Mouse (Mus musculus) testis, adult 2 months (tissue): ENCODE measurements around the gene Cbx6. TPM values are rescaled to one million over a fixed set of nuclear protein-coding genes. Genes with fewer than 3 reads are reported as not detected.
A peak's percentile ranks its signal among the peaks of the same experiment; 100 is the strongest.

Experiments
- H3K27ac ChIP-seq: fragments of 200-500 bp; 2 replicates; pipeline ENCODE4 v1.5.1; 2012; ENCODE audit warnings: low read depth, low read length; ENCODE audit not compliant: control insufficient read depth, insufficient read depth
- H3K27me3 ChIP-seq: fragments of 200-500 bp; 2 replicates; pipeline ENCODE4 v1.6.1; 2012; ENCODE audit warnings: mild to moderate bottlenecking, low read length, moderate library complexity; ENCODE audit not compliant: control insufficient read depth, insufficient read depth
- H3K36me3 ChIP-seq: fragments of 200-500 bp; 2 replicates; pipeline ENCODE4 v1.6.1; 2012; ENCODE audit warnings: mild to moderate bottlenecking, low read length; ENCODE audit not compliant: control insufficient read depth, insufficient read depth
- H3K4me1 ChIP-seq: fragments of 200-500 bp; 2 replicates; pipeline ENCODE4 v1.6.1; 2012; ENCODE audit warnings: low read length; ENCODE audit not compliant: control insufficient read depth, insufficient read depth
- H3K4me3 ChIP-seq: fragments of 200-500 bp; 2 replicates; pipeline ENCODE4 v1.5.1; 2012; ENCODE audit warnings: low read depth, mild to moderate bottlenecking, low read length, moderate library complexity, mixed read lengths; ENCODE audit not compliant: control insufficient read depth
- CTCF ChIP-seq: fragments of 200-500 bp; IDR thresholded peaks from 2 replicates; pipeline ENCODE4 v1.5.1; 2012; ENCODE audit warnings: low read depth, mild to moderate bottlenecking, inconsistent platforms, low read length, moderate library complexity; ENCODE audit not compliant: control insufficient read depth, insufficient read depth, insufficient replicate concordance
- POLR2A ChIP-seq: fragments of 200-500 bp; IDR thresholded peaks from 2 replicates; pipeline ENCODE4 v1.6.1; 2012; ENCODE audit warnings: low read depth, mild to moderate bottlenecking, inconsistent platforms, low read length, moderate library complexity; ENCODE audit not compliant: control insufficient read depth
- polyA plus RNA-seq: library from polyadenylated mRNA; depleted of rRNA; stranded (reverse); fragments of >200 nt; gene quantifications from 2 replicates; pipeline ENCODE4 v1.2.3, GENCODE M21; 2012; rRNA removed

Gene Cbx6
- 4.6 and 6.6 TPM in 2 replicates for polyA plus RNA-seq

DNA sequence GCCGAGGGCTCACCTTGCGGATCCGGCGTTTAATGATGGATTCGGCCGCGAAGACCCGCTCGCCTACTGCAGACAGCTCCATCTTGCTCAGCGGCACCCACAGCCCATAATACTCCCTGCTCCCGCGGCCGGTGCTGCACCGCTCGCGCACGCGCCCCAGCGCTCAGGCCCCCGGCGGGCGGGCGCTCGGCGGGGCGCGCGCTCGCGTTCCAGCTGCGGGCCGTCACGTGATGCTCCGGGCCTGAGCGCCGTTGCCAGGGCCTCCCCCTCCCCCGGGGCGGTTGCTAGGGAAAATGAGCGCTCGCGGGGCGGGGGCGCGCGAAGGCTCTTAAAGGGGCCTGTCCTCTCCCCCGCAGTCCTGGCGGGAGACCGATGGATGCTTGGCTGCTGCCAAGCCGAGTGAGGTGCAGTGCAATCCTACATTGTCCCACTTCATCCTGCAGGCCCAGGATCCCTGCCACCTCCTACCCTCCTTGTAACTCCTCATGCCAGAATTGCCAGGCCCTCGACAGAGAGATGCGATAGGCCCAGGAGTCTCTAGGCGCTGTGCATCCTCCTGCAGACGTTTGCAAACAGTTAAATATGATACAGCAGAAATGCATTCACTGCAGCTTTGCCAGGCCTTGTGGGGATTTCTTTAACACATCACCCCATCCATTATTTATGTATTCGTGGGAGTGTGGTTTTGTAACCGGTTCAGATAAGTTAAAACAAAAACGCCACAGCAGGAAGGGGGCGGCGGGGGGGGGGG, at the start of gene Cbx6, which contains the start of gene Npcd:
TSS of gene Cbx6 (minus strand) at position 559 of the 751 bp plus-strand sequence.
TSS of gene Npcd (minus strand) at position 108 of the 751 bp plus-strand sequence.
- peak; percentile 73 for TF ChIP-seq POLR2A
- TF ChIP-seq CTCF = no peak
- Histone ChIP-seq H3K27me3 (no peaks in the 10 kb centered on the region), H3K27ac (peak within 1 kb of the TSS; percentile 74), H3K4me3 (peak within 1 kb of the TSS; percentile 94), H3K4me1 (peaks cover 13% of the 10 kb centered on the region), H3K36me3 (no peaks in the 10 kb centered on the region)

DNA sequence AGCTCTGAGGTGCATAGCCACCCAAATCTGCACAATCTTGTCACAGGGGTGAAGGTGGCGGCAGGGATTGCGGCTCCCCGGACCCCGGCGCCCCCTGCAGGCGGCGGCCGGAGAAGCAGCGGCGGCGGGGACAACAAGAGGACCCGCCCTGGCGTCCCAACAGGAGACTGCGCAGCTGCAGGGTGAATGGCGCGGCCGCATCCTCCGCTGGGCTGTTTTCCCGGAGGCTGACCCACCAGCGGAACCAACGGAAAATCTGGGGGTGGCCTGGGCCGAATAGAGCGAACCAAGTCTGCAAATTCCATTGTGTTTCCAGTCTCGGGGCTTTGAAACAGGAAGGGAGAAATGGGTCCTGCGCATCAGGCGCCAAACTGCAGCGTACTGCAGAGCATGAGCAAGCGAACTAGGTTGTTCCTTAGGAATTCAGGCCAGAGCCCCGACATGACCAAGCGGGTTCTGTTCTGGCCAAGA, 48.9 kb upstream of the Cbx6 start:
- peak; percentile 73 for TF ChIP-seq CTCF
- TF ChIP-seq POLR2A = peak; percentile 48; the same call in 1 of the 2 replicates
- Histone ChIP-seq H3K27ac (peak overlapping the region; percentile 41; the same call in 1 of the 2 replicates), H3K4me3 (peak overlapping the region; percentile 59), H3K4me1 (peaks cover 15% of the 10 kb centered on the region), H3K36me3 (no peaks in the 10 kb centered on the region), H3K27me3 (no peaks in the 10 kb centered on the region)

DNA sequence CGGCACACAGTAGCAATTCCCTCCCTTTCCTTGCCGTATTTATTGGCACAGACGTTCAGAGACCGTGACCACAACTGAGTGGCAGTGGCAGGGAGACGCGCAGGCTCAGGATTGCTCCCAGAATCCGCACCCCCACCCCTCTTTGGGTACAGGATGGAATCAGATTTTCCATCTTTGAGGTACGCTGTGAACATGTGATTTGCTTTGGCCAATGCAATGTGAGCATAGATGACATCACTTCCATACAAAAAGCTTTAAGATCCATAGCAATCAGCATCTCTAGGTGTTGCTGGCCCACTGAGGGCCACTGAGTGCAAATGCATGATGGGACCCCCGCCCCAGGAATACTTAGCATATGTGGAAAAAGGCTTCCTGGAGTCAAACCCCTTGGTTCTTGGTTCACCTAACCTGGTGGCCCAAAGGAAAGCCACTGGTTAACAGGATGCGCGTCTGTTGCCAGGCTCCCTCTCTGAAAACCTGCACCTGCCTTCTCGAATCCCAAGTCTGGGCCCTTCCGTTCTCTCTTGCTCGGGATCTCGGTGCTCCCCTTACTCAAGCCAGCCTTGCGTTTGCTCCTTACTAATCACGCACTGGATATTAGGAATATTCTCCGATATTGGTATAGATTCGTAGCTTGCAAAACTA, 48.3 kb upstream of the Cbx6 start:
- peak overlapping the region; percentile 28 for H3K4me3 ChIP-seq
- H3K27ac ChIP-seq = peak overlapping the region; percentile 26
- H3K27me3 ChIP-seq = no peaks in the 10 kb centered on the region
- no peak for TF ChIP-seq POLR2A
- no peak for TF ChIP-seq CTCF
- no peaks in the 10 kb centered on the region for H3K36me3 ChIP-seq
- H3K4me1 ChIP-seq = peaks cover 15% of the 10 kb centered on the region

DNA sequence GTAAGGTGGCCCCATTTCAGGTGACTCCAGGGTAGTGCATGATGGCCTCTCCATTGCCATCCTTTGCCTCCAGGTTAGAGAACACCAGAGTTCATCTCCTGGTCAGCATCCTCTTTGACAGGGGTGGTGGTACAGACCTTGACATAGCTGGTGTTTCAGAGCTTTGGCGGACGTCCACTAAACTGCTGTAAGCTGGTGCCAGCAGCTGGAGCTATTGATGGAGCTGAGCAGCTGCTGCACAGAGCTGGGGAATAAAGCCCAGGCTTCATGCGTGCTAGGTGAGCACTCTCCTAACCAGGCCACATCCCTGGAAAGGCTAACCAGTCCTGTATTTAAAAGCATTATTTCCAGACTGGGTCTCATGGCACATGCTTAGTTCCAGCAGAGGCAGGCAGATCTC, 46.0 kb upstream of the Cbx6 start:
- Histone ChIP-seq H3K27me3 (no peaks in the 10 kb centered on the region), H3K4me1 (peaks cover 15% of the 10 kb centered on the region), H3K27ac (no peak overlapping the region), H3K36me3 (no peaks in the 10 kb centered on the region), H3K4me3 (no peak overlapping the region)
- TF ChIP-seq CTCF = no peak
- TF ChIP-seq POLR2A = no peak

DNA sequence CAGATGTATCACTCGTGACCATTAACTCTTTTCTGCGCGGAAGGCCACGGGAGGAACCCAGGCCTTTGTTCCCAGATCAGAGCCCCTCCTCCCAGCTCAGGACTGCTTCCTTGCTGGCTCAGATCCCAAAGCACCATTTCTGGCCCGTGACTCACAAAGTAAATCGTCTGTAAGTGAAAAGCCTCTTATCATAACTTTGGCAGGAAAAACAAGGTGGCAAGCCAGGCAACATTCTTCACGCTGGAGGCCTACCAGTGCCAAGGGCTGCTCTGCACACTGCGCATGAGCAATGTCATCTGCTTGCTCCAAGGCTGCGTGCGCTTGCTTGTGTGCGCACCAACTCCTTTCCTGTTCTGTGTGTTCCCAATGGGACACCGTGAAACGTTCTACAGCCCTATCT, 44.8 kb upstream of the Cbx6 start:
- Histone ChIP-seq H3K36me3 (no peaks in the 10 kb centered on the region), H3K27me3 (no peaks in the 10 kb centered on the region), H3K4me3 (no peak overlapping the region), H3K27ac (peak overlapping the region; percentile 83), H3K4me1 (peaks cover 15% of the 10 kb centered on the region)
- peak; percentile 50; the same call in 1 of the 2 replicates for TF ChIP-seq POLR2A
- TF ChIP-seq CTCF = no peak

DNA sequence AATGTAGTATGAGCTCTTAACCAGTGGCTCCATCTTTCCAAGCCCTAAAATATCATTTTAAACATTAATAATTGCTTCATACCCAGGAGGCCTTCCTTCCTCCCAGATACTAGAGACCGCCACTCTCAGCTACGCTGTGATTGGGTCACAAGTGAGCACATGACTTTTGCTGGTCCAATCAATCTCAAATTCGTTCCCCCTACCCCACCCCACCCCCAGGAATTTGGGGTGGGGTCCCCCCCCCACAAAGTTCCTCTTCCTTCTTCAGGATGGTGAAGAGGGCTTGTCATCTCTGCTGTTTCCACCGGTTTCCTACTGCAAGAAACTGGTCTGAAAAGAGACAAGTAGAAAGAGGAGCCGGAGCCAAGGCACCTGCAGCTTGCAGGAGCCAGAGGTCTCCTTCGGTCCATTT, 44.2 kb upstream of the Cbx6 start:
- no peaks in the 10 kb centered on the region for H3K36me3 ChIP-seq
- no peak overlapping the region for H3K4me3 ChIP-seq
- peak overlapping the region; percentile 83 for H3K27ac ChIP-seq
- H3K27me3 ChIP-seq = no peaks in the 10 kb centered on the region
- peaks cover 15% of the 10 kb centered on the region for H3K4me1 ChIP-seq
- no peak for TF ChIP-seq POLR2A
- TF ChIP-seq CTCF = no peak
